15 mouse cellular contexts compared by ENCODE assay signal in genomic region chr6:118012317-118012700, GRCm38 (mm10). TPM values are rescaled to one million over a fixed set of nuclear protein-coding genes. Genes with fewer than 3 reads are reported as not detected.
DNase-seq lines count a peak whose midpoint lies in the region; ATAC-seq and TF ChIP-seq lines count a peak whose summit lies in the region.
"Had no signal": no experiment of that assay in that cellular context is flagged by ENCODE, and none has a peak within 500 bp of the region (broad histone marks: within the 10 kb centered on the region; RNA-seq: fewer than 3 reads in every experiment).

No protein-coding gene starts in this region.

- peaks cover 13% of the 10 kb centered on the region for H3K27me3 ChIP-seq in forebrain, embryonic 16.5 days (replicated peaks; ENCODE audit: control insufficient read depth, insufficient read depth, low read length)
- H3K27me3 ChIP-seq in forebrain, embryonic 12.5 days = peaks cover 60% of the 10 kb centered on the region
- peaks cover 38% of the 10 kb centered on the region for H3K27me3 ChIP-seq in midbrain, embryonic 13.5 days

- intact Hi-C loops in left cerebral cortex, adult 2 months (cut with DNase I) = loop anchor here (5.0 kb wide), 1 partner anchor 70 kb away; no protein-coding TSS in a partner anchor

- 64% methylated on average over 3 of the region's 3 CpGs for WGBS in forebrain, embryonic 16.5 days
- 56% methylated on average over 3 of the region's 3 CpGs for WGBS in forebrain, embryonic 12.5 days
- WGBS in midbrain, embryonic 13.5 days = 68% methylated on average over 3 of the region's 3 CpGs

- H3K9ac ChIP-seq in forebrain, embryonic 16.5 days (replicated peaks; ENCODE audit: low read depth, low read length) = no peak overlapping the region
- no peak overlapping the region for H3K9ac ChIP-seq in forebrain, embryonic 12.5 days
- H3K9ac ChIP-seq in midbrain, embryonic 13.5 days (replicated peaks) = no peak overlapping the region
- H3K9ac ChIP-seq: embryonic facial prominence, embryonic 13.5 days; limb, embryonic 12.5 days; liver, embryonic 13.5 days had no signal

- H3K4me3 ChIP-seq in forebrain, embryonic 16.5 days (replicated peaks; ENCODE audit: low read length) = peak overlapping the region; percentile 12; the same call in 1 of the 2 replicates
- H3K4me3 ChIP-seq in forebrain, embryonic 12.5 days (replicated peaks) = no peak overlapping the region
- peak overlapping the region; percentile 64 for H3K4me3 ChIP-seq in left cerebral cortex, adult 2 months
- peak overlapping the region; percentile 53; the same call in 1 of the 2 replicates for H3K4me3 ChIP-seq in midbrain, embryonic 13.5 days (replicated peaks)

- no peaks in the 10 kb centered on the region for H3K9me3 ChIP-seq in forebrain, embryonic 16.5 days (ENCODE audit: control insufficient read depth, low read length)
- no peaks in the 10 kb centered on the region for H3K9me3 ChIP-seq in forebrain, embryonic 12.5 days
- no peaks in the 10 kb centered on the region for H3K9me3 ChIP-seq in midbrain, embryonic 13.5 days
- H3K9me3 ChIP-seq: embryonic facial prominence, embryonic 13.5 days; intestine, embryonic 15.5 days; limb, embryonic 12.5 days; liver, embryonic 13.5 days had no signal

- peak; percentile 22 to 32 for DNase-seq in left cerebral cortex, adult 2 months (ENCODE audit: extremely low spot score in 1 of 2, low spot score in 2 of 2)
- DNase-seq in left cerebral cortex, adult 8-10 months (ENCODE audit: low spot score in 2 of 2) = no peak
- peak; percentile 73 for DNase-seq in cerebellum, adult 9-10 months
- no peak for DNase-seq in heart, postnatal 4 days
- no peak for DNase-seq in adrenal gland, postnatal 36 days
- DNase-seq: B cell, adult 2 months; heart, postnatal 14 days; liver, embryonic 13.5 days; thymus, postnatal 14 days had no signal

- peak overlapping the region; percentile 71 for H3K4me2 ChIP-seq in forebrain, embryonic 16.5 days (ENCODE audit: low read length)
- no peak overlapping the region for H3K4me2 ChIP-seq in forebrain, embryonic 12.5 days
- peak overlapping the region; percentile 75 for H3K4me2 ChIP-seq in midbrain, embryonic 13.5 days (replicated peaks)

- H3K27ac ChIP-seq in forebrain, embryonic 16.5 days (ENCODE audit: low read length) = no peak overlapping the region
- H3K27ac ChIP-seq in forebrain, embryonic 12.5 days = no peak overlapping the region
- peak overlapping the region; percentile 98 for H3K27ac ChIP-seq in left cerebral cortex, adult 2 months
- H3K27ac ChIP-seq in midbrain, embryonic 13.5 days = no peak overlapping the region
- H3K27ac ChIP-seq: embryonic facial prominence, embryonic 13.5 days; intestine, embryonic 15.5 days; limb, embryonic 12.5 days; liver, embryonic 13.5 days had no signal

- no peak for TF ChIP-seq CTCF in left cerebral cortex, adult 2 months (IDR thresholded peaks at IDR 0.05)

- ATAC-seq in forebrain, embryonic 16.5 days = no peak
- ATAC-seq in forebrain, embryonic 12.5 days (ENCODE audit: low FRiP score) = no peak
- ATAC-seq in midbrain, embryonic 13.5 days = no peak
- ATAC-seq: intestine, embryonic 15.5 days had no signal

- H3K36me3 ChIP-seq in forebrain, embryonic 16.5 days (ENCODE audit: control insufficient read depth, insufficient read depth) = no peaks in the 10 kb centered on the region
- no peaks in the 10 kb centered on the region for H3K36me3 ChIP-seq in forebrain, embryonic 12.5 days (replicated peaks)
- H3K36me3 ChIP-seq in midbrain, embryonic 13.5 days = no peaks in the 10 kb centered on the region
- H3K36me3 ChIP-seq: embryonic facial prominence, embryonic 13.5 days; intestine, embryonic 15.5 days; limb, embryonic 12.5 days; liver, embryonic 13.5 days had no signal

- peaks cover 15% of the 10 kb centered on the region for H3K4me1 ChIP-seq in forebrain, embryonic 16.5 days (replicated peaks; ENCODE audit: control insufficient read depth, insufficient read depth, low read length)
- H3K4me1 ChIP-seq in forebrain, embryonic 12.5 days = peaks cover 22% of the 10 kb centered on the region
- peaks cover 24% of the 10 kb centered on the region for H3K4me1 ChIP-seq in midbrain, embryonic 13.5 days (replicated peaks)
- H3K4me1 ChIP-seq: intestine, embryonic 15.5 days; liver, embryonic 13.5 days had no signal

RNA-seq across cellular contexts. Expression of gene Rasgef1a, which starts 1.1 kb away (rescaled TPM):
- 4.0 and 7.0 TPM in 2 replicates for polyA plus RNA-seq in forebrain, embryonic 16.5 days (2015; fragmentation: Nextera tagmentation; extraction: Ambion mirVana)
- 0.33 and 0.49 TPM in 2 replicates for polyA plus RNA-seq in forebrain, embryonic 12.5 days (2016; fragmentation: Nextera tagmentation; extraction: Ambion mirVana)
- total RNA-seq in left cerebral cortex, adult 2 months (2021) = 100 to 1,000 TPM; 208 to 213 TPM
- 100 to 1,000 TPM; 191 to 234 (median 206) TPM for total RNA-seq in left cerebral cortex, adult 8-10 months (2022)
- 1.2 and 1.4 TPM in 2 replicates for polyA plus RNA-seq in midbrain, embryonic 13.5 days (2015; fragmentation: Nextera tagmentation; extraction: Ambion mirVana)
- under 1 TPM; 0.62 to 0.63 TPM for total RNA-seq in heart, postnatal 4 days (2021)
- under 1 TPM; 0.13 to 0.33 TPM for total RNA-seq in adrenal gland, postnatal 36 days (2021)
- polyA plus RNA-seq: limb, embryonic 12.5 days had no signal

Comparison
In these comparisons a context has a peak if more than half of its experiments do, and no peak if none do; other contexts are left out.
1. DNase-seq: peak in left cerebral cortex, adult 2 months (2 of 2) and cerebellum, adult 9-10 months (single experiment); none in left cerebral cortex, adult 8-10 months (0 of 2), heart, postnatal 4 days (single experiment) and adrenal gland, postnatal 36 days (0 of 2).
2. RNA of gene Rasgef1a, which starts 1.1 kb away (total RNA-seq): 208 to 213 TPM in left cerebral cortex, adult 2 months and 191 to 234 TPM in left cerebral cortex, adult 8-10 months; 0.62 to 0.63 TPM in heart, postnatal 4 days and 0.13 to 0.33 TPM in adrenal gland, postnatal 36 days; every median in the first group is over 100 times any median in the second.